Mouse (Mus musculus) midbrain, embryonic 13.5 days (tissue): ENCODE results near the gene Dqx1. TPM values are rescaled to one million over a fixed set of nuclear protein-coding genes. Genes with fewer than 3 reads are reported as not detected.
A peak's percentile ranks its signal among the peaks of the same experiment; 100 is the strongest.

Experiments
- ATAC-seq: fragments of 200-750 bp; cut with Nextera tagmentation; 2 replicates; pipeline ENCODE4 v1.8.0; 2017; ENCODE audit warnings: mild to moderate bottlenecking, moderate TSS enrichment, moderate library complexity
- H3K27ac ChIP-seq: fragments of 300-500 bp; sonication (generic); 2 replicates; pipeline ENCODE4 v1.5.1; 2015; ENCODE audit warnings: inconsistent platforms, mild to moderate bottlenecking, moderate library complexity
- H3K27me3 ChIP-seq: fragments of 300-500 bp; sonication (generic); 2 replicates; pipeline ENCODE4 v1.6.1; 2015; ENCODE audit warnings: mild to moderate bottlenecking, inconsistent platforms
- H3K36me3 ChIP-seq: fragments of 300-500 bp; sonication (generic); 2 replicates; pipeline ENCODE4 v1.6.1; 2015; ENCODE audit warnings: mild to moderate bottlenecking, inconsistent platforms
- H3K4me1 ChIP-seq: fragments of 300-500 bp; sonication (generic); replicated peaks from 2 replicates; pipeline ENCODE4 v1.6.1; 2015; ENCODE audit warnings: inconsistent platforms
- H3K4me2 ChIP-seq: fragments of 300-500 bp; sonication (generic); replicated peaks from 2 replicates; pipeline ENCODE4 v1.6.1; 2015; ENCODE audit warnings: moderate library complexity, mild to moderate bottlenecking, inconsistent platforms
- H3K4me3 ChIP-seq: fragments of 300-500 bp; sonication (generic); replicated peaks from 2 replicates; pipeline ENCODE4 v1.5.1; 2015; ENCODE audit warnings: mild to moderate bottlenecking, inconsistent platforms
- H3K9ac ChIP-seq: fragments of 300-500 bp; sonication (generic); replicated peaks from 2 replicates; pipeline ENCODE4 v1.6.1; 2015; ENCODE audit warnings: mild to moderate bottlenecking, inconsistent platforms
- H3K9me3 ChIP-seq: fragments of 300-500 bp; sonication (generic); 2 replicates; pipeline ENCODE4 v1.6.1; 2016; ENCODE audit warnings: mild to moderate bottlenecking, inconsistent platforms
- WGBS: fragments of 180-500 bp; shearing (Covaris S2); methylation state at CpG from one replicate; pipeline ENCODE4 v1.1.7; 2015; 5-methylcytosine and 5-hydroxymethylcytosine counted together
- polyA plus RNA-seq: library from polyadenylated mRNA; unstranded; fragments of >200 nt; fragmentation: Nextera tagmentation; extraction: Ambion mirVana; gene quantifications from 2 replicates; pipeline ENCODE4 v1.2.1, GENCODE M21; 2015

Gene Dqx1
- polyA plus RNA-seq, 1 experiment from 2014 or later = 1.00 TPM

DNA sequence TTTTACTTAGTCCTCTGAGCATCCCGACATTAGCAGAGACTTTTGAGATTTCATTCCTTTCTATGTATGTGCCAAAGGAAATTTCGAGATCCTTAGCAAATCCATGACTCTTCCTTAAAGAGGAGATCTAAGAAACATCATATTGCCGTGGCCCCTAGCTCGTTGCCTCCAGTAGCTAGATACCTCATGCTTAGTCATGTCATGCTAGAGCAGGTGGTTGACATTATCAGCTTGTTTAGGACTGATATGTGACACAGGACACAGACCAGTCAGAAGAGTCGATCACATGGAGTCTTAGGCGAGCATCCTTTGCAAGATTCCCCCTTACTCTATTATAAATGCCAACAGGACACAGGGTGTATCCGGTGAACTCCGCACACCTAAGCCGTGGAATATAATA, 34.6 kb upstream of the Dqx1 start:
- no peak for ATAC-seq
- no peaks in the 10 kb centered on the region for H3K36me3 ChIP-seq
- no peak overlapping the region for H3K4me2 ChIP-seq
- no peak overlapping the region for H3K9ac ChIP-seq
- no peak overlapping the region for H3K27ac ChIP-seq
- peaks cover 5% of the 10 kb centered on the region for H3K27me3 ChIP-seq
- H3K4me3 ChIP-seq = no peak overlapping the region
- no peaks in the 10 kb centered on the region for H3K9me3 ChIP-seq
- 87% methylated on average over 9 of the region's 9 CpGs for whole genome bisulfite sequencing
- no peaks in the 10 kb centered on the region for H3K4me1 ChIP-seq

DNA sequence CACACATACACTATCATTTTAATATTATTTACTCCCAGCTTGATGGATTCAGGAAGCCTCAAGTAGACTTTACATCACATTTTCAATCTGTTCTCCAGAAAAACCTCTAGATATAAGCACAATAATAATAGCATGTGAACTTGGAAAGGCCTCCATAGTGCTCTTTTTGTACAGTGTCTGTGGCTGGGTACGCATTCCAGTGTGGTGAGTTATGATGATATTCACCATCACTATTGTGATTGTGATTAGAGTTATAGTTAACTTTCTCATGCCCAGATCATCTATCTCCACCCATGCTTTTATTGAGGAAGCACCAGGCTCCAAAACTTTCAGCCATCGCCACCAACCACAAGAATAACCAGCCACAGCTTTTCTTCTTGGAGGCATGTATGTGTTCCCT, 33.9 kb upstream of the Dqx1 start:
- Histone ChIP-seq H3K9me3 (no peaks in the 10 kb centered on the region), H3K4me3 (no peak overlapping the region), H3K27ac (no peak overlapping the region), H3K36me3 (no peaks in the 10 kb centered on the region), H3K4me1 (no peaks in the 10 kb centered on the region), H3K4me2 (no peak overlapping the region), H3K9ac (no peak overlapping the region), H3K27me3 (peaks cover 13% of the 10 kb centered on the region)
- 93% methylated on average over 2 of the region's 2 CpGs for WGBS
- ATAC-seq = no peak

DNA sequence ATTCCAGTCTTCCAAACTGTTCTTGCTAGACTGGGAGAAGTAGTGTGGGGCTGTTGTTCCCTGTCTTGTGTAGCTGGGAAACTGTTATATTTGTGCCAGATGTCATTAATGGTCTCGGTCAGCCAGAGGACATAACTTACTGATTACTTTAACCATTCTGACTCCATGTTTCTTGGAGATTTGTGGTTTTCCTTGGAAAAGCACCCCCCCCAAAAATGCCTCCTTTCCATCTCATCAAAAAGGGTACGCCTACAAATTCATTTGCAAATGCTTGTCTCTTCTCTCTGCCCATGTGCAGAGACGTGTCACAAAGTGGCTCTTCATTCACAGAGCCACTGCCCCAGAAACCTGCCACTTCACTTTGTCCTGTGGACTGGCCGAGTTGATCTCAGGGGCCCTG, 33.2 kb upstream of the Dqx1 start:
- no peak for ATAC-seq
- H3K9me3 ChIP-seq = no peaks in the 10 kb centered on the region
- H3K4me2 ChIP-seq = no peak overlapping the region
- H3K36me3 ChIP-seq = no peaks in the 10 kb centered on the region
- H3K9ac ChIP-seq = no peak overlapping the region
- 63% methylated on average over 4 of the region's 4 CpGs for WGBS
- H3K27ac ChIP-seq = no peak overlapping the region
- no peak overlapping the region for H3K4me3 ChIP-seq
- peaks cover 18% of the 10 kb centered on the region for H3K27me3 ChIP-seq
- no peaks in the 10 kb centered on the region for H3K4me1 ChIP-seq

DNA sequence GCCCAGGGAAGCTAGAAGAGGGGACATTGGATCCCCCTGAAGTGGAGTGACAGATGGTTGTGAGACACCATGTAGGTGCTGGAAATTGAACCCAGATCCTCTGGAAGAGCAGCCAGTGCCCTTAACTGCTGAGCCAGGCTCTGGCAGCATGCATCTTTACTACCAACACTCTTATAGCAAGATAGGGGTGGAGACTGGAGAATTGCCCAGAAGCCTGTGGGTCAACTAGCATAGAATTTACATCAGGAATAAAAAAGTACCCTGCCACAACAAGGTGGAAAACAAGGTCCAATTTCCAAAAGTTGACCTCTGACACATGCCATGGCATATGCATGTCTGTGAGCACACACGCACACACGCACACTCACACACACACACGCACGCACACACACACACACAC, 32.4 kb upstream of the Dqx1 start:
- Histone ChIP-seq H3K9me3 (no peaks in the 10 kb centered on the region), H3K9ac (no peak overlapping the region), H3K27ac (no peak overlapping the region), H3K4me3 (no peak overlapping the region), H3K36me3 (no peaks in the 10 kb centered on the region), H3K4me2 (no peak overlapping the region), H3K27me3 (peaks cover 26% of the 10 kb centered on the region), H3K4me1 (no peaks in the 10 kb centered on the region)
- no peak for ATAC-seq
- WGBS = 91% methylated on average over 4 of the region's 4 CpGs

DNA sequence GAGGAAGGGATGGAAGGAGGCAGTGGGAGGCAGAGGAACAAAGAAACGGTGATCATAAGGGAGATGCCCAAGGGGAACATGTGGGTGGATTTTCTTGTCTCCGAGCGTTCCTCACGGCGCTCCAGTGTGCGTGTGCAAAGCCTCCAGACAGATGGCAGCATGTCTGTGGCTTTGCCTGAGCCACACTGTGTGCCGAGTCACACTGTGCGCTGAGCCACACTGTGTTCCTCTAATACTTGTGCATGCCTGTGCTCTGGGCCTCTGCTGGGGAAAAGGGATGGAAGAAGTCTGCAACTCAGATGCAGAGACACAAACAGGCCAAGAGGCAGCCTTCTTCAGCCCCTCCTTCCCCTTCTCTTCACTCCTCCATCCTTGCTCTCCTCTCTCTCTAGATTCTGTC, 30.4 kb upstream of the Dqx1 start:
- Histone ChIP-seq H3K4me1 (peaks cover 4% of the 10 kb centered on the region), H3K27me3 (peaks cover 47% of the 10 kb centered on the region), H3K36me3 (no peaks in the 10 kb centered on the region), H3K4me3 (no peak overlapping the region), H3K27ac (no peak overlapping the region), H3K4me2 (no peak overlapping the region), H3K9me3 (no peaks in the 10 kb centered on the region), H3K9ac (no peak overlapping the region)
- WGBS = 69% methylated on average over 8 of the region's 8 CpGs
- no peak for ATAC-seq

DNA sequence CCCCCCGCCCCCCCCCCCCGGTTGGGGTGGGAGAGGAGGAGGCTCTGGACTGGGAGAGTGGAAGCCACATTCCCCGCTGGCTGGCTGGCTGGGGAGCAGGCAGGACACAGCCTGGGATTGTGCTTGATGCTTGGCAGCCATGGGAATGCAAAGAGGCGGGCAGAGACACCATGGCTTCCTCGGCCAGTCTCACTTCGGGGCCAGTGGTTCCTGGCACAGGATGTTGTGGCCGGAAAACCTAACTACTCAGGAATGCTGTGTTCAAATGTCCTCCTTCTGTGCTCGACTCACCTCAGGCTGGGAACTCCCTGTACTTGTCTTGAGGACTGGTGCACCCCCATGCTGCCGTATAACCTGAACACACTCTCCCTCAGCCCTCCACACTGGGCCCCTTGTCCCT, 29.9 kb upstream of the Dqx1 start:
- Histone ChIP-seq H3K27me3 (peaks cover 51% of the 10 kb centered on the region), H3K9ac (no peak overlapping the region), H3K27ac (no peak overlapping the region), H3K36me3 (no peaks in the 10 kb centered on the region), H3K4me1 (peaks cover 8% of the 10 kb centered on the region), H3K9me3 (no peaks in the 10 kb centered on the region), H3K4me2 (no peak overlapping the region), H3K4me3 (no peak overlapping the region)
- WGBS = 52% methylated on average over 8 of the region's 9 CpGs
- ATAC-seq = no peak

DNA sequence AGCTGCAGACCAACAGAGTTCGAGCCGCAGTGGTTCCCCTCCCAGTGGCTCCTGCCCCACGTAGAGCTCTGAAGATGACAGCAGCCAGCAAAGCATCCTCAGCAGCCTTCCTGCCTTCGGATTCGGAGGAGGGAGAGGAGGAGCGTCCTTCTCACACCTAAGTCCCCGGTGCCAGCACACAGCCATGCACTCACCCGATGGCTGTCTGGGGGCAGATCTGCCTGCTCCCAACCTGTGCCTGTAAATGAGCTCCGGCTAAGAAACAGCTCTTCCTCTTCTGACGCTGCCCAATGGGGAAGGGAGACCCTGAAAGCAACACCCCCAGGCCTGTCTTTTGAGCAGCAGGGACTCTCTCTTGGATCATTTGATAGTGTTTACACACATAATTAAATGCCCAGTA, 27.9 kb upstream of the Dqx1 start:
- peaks cover 62% of the 10 kb centered on the region for H3K27me3 ChIP-seq
- no peak overlapping the region for H3K4me3 ChIP-seq
- H3K36me3 ChIP-seq = no peaks in the 10 kb centered on the region
- WGBS = 19% methylated on average over 10 of the region's 10 CpGs
- H3K4me1 ChIP-seq = peaks cover 28% of the 10 kb centered on the region
- no peak overlapping the region for H3K4me2 ChIP-seq
- no peak overlapping the region for H3K9ac ChIP-seq
- H3K9me3 ChIP-seq = no peaks in the 10 kb centered on the region
- no peak for ATAC-seq
- no peak overlapping the region for H3K27ac ChIP-seq

DNA sequence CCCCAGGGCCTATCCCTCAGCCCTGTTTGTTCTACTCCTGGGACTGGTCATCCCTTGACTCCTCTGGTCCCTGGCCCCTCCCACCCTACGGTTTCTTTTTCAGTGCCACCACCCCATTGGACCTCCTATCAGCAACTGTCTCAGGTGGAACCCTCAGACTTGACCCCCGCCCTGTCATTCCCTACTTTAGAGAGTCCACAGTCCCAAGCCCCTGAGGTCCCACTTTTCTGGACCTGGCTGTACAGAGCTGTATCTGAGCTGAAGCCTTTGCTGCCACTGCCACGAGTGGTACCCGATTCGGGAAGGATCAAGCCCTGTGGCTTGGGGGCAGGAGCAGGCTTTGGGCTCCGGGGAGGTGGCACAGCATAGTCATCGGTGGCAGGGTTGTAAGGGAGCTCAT, 26.5 kb upstream of the Dqx1 start:
- H3K27me3 ChIP-seq = peaks cover 72% of the 10 kb centered on the region
- 60% methylated on average over 7 of the region's 7 CpGs for WGBS
- H3K4me3 ChIP-seq = no peak overlapping the region
- no peak overlapping the region for H3K4me2 ChIP-seq
- peaks cover 32% of the 10 kb centered on the region for H3K4me1 ChIP-seq
- H3K36me3 ChIP-seq = no peaks in the 10 kb centered on the region
- H3K9me3 ChIP-seq = no peaks in the 10 kb centered on the region
- H3K27ac ChIP-seq = no peak overlapping the region
- ATAC-seq = no peak
- H3K9ac ChIP-seq = no peak overlapping the region

DNA sequence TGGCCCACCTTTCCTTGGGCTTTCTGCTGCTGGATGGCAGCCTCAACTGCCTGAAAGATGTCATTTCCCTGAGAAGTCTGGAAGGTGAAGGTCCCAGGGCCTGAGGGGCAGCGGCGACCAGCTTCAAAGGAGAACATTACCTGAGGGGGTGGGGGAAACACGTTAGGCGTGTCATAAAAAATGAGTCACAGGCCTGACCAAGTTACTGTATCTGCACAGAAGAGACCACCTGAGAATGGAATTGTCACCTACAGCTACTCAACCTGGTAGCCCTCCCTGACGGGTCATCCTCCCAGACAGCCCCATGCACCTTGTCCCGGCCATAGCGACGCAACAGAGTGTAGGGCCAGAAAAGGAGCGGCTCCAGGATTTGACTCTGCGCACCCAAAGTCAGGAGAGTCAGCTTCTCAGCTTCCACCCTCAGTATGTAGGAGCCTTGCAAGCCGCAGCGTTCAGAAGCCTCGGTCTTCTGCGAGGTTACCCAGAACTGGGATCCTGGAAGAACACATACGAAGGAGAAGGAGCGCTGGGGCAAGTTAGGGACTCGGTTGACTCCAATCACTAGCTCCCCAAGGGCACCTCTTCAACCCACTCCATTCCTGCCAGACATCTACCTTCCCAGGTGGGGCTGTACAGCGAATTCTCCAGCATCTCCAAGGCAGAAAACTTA, 25.6 kb upstream of the Dqx1 start:
- peak overlapping the region; percentile 62 for H3K4me2 ChIP-seq
- ATAC-seq = no peak
- 17% methylated on average over 18 of the region's 18 CpGs for whole genome bisulfite sequencing
- no peak overlapping the region; the same call in 1 of the 2 replicates for H3K9ac ChIP-seq
- peak overlapping the region; percentile 46 for H3K4me3 ChIP-seq
- H3K9me3 ChIP-seq = no peaks in the 10 kb centered on the region
- peaks cover 78% of the 10 kb centered on the region for H3K27me3 ChIP-seq
- no peak overlapping the region for H3K27ac ChIP-seq
- no peaks in the 10 kb centered on the region for H3K36me3 ChIP-seq
- H3K4me1 ChIP-seq = peaks cover 32% of the 10 kb centered on the region

DNA sequence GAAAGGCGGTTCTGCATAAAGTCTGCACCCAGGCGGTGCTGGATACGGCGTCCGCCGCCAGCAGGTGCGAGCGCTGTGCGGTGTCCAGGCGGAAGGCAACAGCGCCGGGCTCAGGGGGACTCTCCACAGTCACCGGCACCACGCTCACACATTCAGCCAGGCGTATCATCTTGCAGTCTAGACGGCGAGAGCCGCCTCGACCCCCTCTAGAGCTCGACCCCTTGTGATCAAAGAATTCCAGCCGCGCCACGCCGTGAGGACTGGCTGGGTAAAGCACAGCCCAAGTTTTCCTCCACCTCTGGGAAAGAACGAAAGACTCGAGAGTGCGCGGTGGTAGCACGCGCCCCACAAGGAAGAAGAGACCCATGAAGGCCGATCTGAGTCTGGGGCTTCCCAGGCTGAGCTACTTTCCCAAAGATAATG, 24.9 kb upstream of the Dqx1 start:
- peaks cover 79% of the 10 kb centered on the region for H3K27me3 ChIP-seq

DNA sequence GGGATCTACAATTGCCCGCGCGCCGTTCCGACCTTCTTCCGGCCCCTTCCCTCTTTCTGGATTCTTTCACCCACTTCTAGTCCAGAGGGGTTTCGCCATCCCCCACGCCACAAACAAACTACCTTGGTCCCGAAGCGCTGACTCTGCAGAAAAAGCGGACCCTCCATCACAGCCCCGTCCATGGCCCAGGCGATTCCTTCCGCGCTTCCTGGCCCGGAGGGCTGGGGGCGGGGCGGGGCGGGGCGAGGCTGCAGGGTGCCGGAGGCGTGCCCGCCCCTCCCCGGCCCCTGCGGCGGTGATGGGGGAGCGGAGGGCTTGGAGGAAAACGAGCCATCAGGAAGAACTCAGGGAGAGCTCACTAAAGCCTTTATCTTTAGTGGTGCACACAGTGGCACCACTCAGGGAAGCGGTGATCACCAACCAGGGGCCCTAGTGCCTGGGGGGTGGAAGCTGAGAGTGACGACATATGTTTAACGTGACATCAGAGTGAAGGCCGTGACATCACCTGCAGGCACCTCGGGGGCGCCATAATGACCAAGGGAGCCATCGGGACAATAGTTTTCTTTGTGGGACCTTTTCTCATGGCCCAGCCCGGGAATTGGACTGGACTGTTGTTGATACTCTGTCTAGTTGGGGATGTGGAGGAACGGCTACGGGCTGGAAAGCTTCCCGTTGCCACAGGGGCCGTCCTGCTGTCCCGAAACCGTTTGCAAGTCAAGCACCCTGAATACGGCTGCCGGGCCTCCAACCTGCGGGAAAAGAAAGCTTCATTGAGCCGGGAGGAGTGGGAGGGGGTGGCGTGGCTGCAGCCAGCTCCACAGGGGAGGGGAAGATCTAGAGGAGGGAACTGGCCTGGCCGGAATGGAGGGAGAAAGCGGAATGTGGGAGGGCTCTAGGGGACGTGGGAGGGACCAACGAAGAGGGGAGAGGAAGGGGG, 24.1 kb upstream of the Dqx1 start, which contains the start of the genes Dok1 and Loxl3:
Gene Dok1, minus strand, starts transcription at position 223 of the 937 bp plus-strand sequence.
Gene Loxl3, plus strand, starts transcription at position 925 of the 937 bp plus-strand sequence.
- no peaks in the 10 kb centered on the region for H3K9me3 ChIP-seq
- H3K4me3 ChIP-seq = peak within 1 kb of the TSS; percentile 46
- peak; percentile 74 for ATAC-seq
- H3K36me3 ChIP-seq = no peaks in the 10 kb centered on the region
- peak within 1 kb of the TSS; percentile 62 for H3K4me2 ChIP-seq
- peaks cover 72% of the 10 kb centered on the region for H3K27me3 ChIP-seq
- H3K27ac ChIP-seq = 0 out of 2 replicates have a peak within 1 kb of the TSS, but pooled peaks have one; percentile 39
- WGBS = under 1% methylated on average over 51 of the region's 51 CpGs
- H3K4me1 ChIP-seq = peaks cover 37% of the 10 kb centered on the region
- peak within 1 kb of the TSS; percentile 54 for H3K9ac ChIP-seq

More for the DNA sequence above, 24.9 kb upstream of the Dqx1 start:
- Histone ChIP-seq H3K9me3 (no peaks in the 10 kb centered on the region), H3K4me3 (peak overlapping the region; percentile 46), H3K4me2 (peak overlapping the region; percentile 62), H3K36me3 (no peaks in the 10 kb centered on the region), H3K27ac (no peak overlapping the region), H3K4me1 (peaks cover 32% of the 10 kb centered on the region), H3K9ac (peak overlapping the region; percentile 54)
- under 1% methylated on average over 31 of the region's 31 CpGs for WGBS
- ATAC-seq = peak; percentile 67

DNA sequence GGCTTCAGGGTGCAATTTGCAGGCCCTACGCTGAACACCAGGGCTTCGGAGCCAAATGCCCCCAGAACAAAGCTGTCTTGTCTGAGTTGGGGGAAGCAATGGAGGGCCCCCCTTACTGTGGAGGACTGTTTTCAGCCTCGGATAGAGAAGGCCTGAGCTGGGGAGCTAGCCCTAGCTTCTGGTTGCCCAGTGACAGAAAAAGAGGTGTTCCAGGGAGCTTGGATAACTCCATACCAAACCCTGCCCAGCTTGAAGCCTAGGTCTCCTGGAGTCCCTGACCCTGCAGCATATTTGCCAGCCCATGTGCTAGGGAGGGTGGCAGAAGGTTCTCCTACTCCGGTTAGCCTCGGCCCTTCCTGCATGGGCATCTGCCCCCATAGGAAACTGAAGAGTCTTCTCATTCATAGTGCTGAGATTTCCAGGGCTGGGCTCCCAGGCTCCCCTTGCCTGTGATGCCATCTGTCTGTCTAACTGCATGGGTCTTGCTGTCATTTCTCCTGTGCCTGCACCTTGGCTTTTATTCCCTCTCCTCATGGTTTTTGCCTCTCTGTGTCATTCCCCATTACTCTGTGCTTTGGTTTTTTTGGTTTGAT, 23.1 kb upstream of the Dqx1 start:
- Histone ChIP-seq H3K27me3 (peaks cover 63% of the 10 kb centered on the region), H3K4me2 (peak overlapping the region; percentile 62), H3K4me1 (peaks cover 42% of the 10 kb centered on the region), H3K9me3 (no peaks in the 10 kb centered on the region), H3K27ac (0 out of 2 replicates have a peak overlapping the region, but pooled peaks have one; percentile 39), H3K4me3 (peak overlapping the region; percentile 46), H3K36me3 (no peaks in the 10 kb centered on the region), H3K9ac (no peak overlapping the region)
- WGBS = 12% methylated on average over 5 of the region's 5 CpGs
- ATAC-seq = no peak
